Comparison of ENCODE assay signal across 16 mouse cellular contexts in the genomic region with DNA sequence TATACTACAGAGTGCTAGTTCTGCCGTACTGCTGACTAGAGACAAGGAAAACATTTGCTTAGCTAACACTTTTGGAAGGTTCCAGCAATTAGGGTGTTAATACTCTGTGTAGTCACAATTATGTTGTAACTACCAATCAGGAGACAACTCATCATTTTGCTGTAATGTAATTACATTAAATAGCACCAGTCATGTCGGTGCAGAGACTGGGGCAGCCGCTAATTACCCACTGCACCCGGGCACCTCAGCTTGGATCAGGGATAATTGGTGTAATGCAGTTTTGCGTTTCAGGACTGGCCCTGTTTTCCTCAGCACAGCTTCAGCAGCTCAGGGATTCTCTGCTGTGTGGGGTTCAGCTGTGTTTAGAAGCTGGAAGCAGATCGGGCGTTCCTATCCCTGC. TPM values are rescaled to one million over a fixed set of nuclear protein-coding genes. Genes with fewer than 3 reads are reported as not detected.
DNase-seq lines count a peak whose midpoint lies in the region; ATAC-seq and TF ChIP-seq lines count a peak whose summit lies in the region.
"Had no signal": no experiment of that assay in that cellular context is flagged by ENCODE, and none has a peak within 500 bp of the region (broad histone marks: within the 10 kb centered on the region; RNA-seq: fewer than 3 reads in every experiment).

No protein-coding gene starts in this region.

- WGBS in hindbrain, embryonic 12.5 days: 65% methylated on average over 7 of the region's 7 CpGs
- WGBS in hindbrain, embryonic 11.5 days: 69% methylated on average over 7 of the region's 7 CpGs
- 20% methylated on average over 7 of the region's 7 CpGs for WGBS in embryonic facial prominence, embryonic 14.5 days
- 51% methylated on average over 7 of the region's 7 CpGs for WGBS in hindbrain, postnatal 0 days

- H3K9me3 ChIP-seq in hindbrain, embryonic 12.5 days (replicated peaks): no peaks in the 10 kb centered on the region
- H3K9me3 ChIP-seq in hindbrain, embryonic 11.5 days (ENCODE audit: control insufficient read depth, low read length): no peaks in the 10 kb centered on the region
- H3K9me3 ChIP-seq in embryonic facial prominence, embryonic 14.5 days (ENCODE audit: control insufficient read depth, low read length): no peaks in the 10 kb centered on the region
- no peaks in the 10 kb centered on the region for H3K9me3 ChIP-seq in hindbrain, postnatal 0 days (ENCODE audit: low read length)
- H3K9me3 ChIP-seq: heart, embryonic 10.5 days had no signal

- no peaks in the 10 kb centered on the region for H3K27me3 ChIP-seq in hindbrain, embryonic 12.5 days
- no peaks in the 10 kb centered on the region for H3K27me3 ChIP-seq in hindbrain, embryonic 11.5 days (ENCODE audit: control insufficient read depth, insufficient read depth, low read length)
- H3K27me3 ChIP-seq in embryonic facial prominence, embryonic 14.5 days (replicated peaks; ENCODE audit: control insufficient read depth, insufficient read depth, low read length): no peaks in the 10 kb centered on the region
- no peaks in the 10 kb centered on the region for H3K27me3 ChIP-seq in hindbrain, postnatal 0 days (ENCODE audit: insufficient read depth, low read length)

- no peak overlapping the region for H3K27ac ChIP-seq in hindbrain, embryonic 12.5 days
- no peak overlapping the region for H3K27ac ChIP-seq in hindbrain, embryonic 11.5 days (ENCODE audit: low read depth, low read length)
- no peak overlapping the region for H3K27ac ChIP-seq in embryonic facial prominence, embryonic 14.5 days (replicated peaks; ENCODE audit: low read depth, low read length)
- no peak overlapping the region for H3K27ac ChIP-seq in hindbrain, postnatal 0 days
- H3K27ac ChIP-seq: heart, embryonic 10.5 days; layer of hippocampus, adult 2 months had no signal

- H3K9ac ChIP-seq in hindbrain, embryonic 12.5 days: no peak overlapping the region
- no peak overlapping the region for H3K9ac ChIP-seq in hindbrain, embryonic 11.5 days (ENCODE audit: low read depth, low read length)
- H3K9ac ChIP-seq in embryonic facial prominence, embryonic 14.5 days (ENCODE audit: low read depth, low read length): no peak overlapping the region
- no peak overlapping the region for H3K9ac ChIP-seq in hindbrain, postnatal 0 days (replicated peaks; ENCODE audit: low read length)

- TF ChIP-seq CTCF in hindbrain, postnatal 0 days (IDR thresholded peaks at IDR 0.05; ENCODE audit: low read depth): no peak

- ATAC-seq in hindbrain, embryonic 12.5 days (ENCODE audit: low FRiP score): 0 out of 2 replicates have a peak, but pooled peaks have one; percentile 29
- ATAC-seq in hindbrain, embryonic 11.5 days (ENCODE audit: low FRiP score): no peak
- ATAC-seq in embryonic facial prominence, embryonic 14.5 days (ENCODE audit: low read depth): peak; percentile 79
- ATAC-seq in hindbrain, postnatal 0 days: 0 out of 2 replicates have a peak, but pooled peaks have one; percentile 35
- no peak for ATAC-seq in activated CD4-positive, CD25-positive, alpha-beta regulatory T cell, adult 4 months

- H3K4me2 ChIP-seq in hindbrain, embryonic 12.5 days (replicated peaks): no peak overlapping the region
- H3K4me2 ChIP-seq in hindbrain, embryonic 11.5 days (replicated peaks; ENCODE audit: low read depth, low read length): no peak overlapping the region
- 0 out of 2 replicates have a peak overlapping the region, but pooled peaks have one; percentile 23 for H3K4me2 ChIP-seq in embryonic facial prominence, embryonic 14.5 days (ENCODE audit: low read depth, low read length)
- no peak overlapping the region for H3K4me2 ChIP-seq in hindbrain, postnatal 0 days (ENCODE audit: low read depth, low read length)

- no peak for DNase-seq in hindbrain, embryonic 11.5 days (ENCODE audit: low spot score)
- DNase-seq in embryonic facial prominence, embryonic 14.5 days (ENCODE audit: low spot score): peak; percentile 50
- peak; percentile 34 for DNase-seq in hindbrain, postnatal 0 days (ENCODE audit: low spot score)
- peak; percentile 82 for DNase-seq in retina, embryonic 14.5 days (ENCODE audit: low spot score)
- DNase-seq in left cerebral cortex, postnatal 10 days (ENCODE audit: extremely low spot score in 1 of 2, low spot score in 2 of 2): no peak
- DNase-seq in layer of hippocampus, postnatal 36 days: no peak
- DNase-seq: B cell, adult 2 months; cerebellum, adult 9-11 months; heart, postnatal 36 days; kidney, adult 9 months; lung, adult 2 months; right cerebral cortex, postnatal 14 days had no signal

- intact Hi-C loops in left cerebral cortex, postnatal 10 days (cut with DNase I): no loop called here

- no peaks in the 10 kb centered on the region for H3K36me3 ChIP-seq in hindbrain, embryonic 12.5 days
- H3K36me3 ChIP-seq in hindbrain, embryonic 11.5 days (ENCODE audit: control insufficient read depth, insufficient read depth, low read length): no peaks in the 10 kb centered on the region
- H3K36me3 ChIP-seq in embryonic facial prominence, embryonic 14.5 days (ENCODE audit: control insufficient read depth, insufficient read depth, low read length): no peaks in the 10 kb centered on the region
- no peaks in the 10 kb centered on the region for H3K36me3 ChIP-seq in hindbrain, postnatal 0 days (ENCODE audit: insufficient read depth, low read length)
- H3K36me3 ChIP-seq: heart, embryonic 10.5 days had no signal

- no peaks in the 10 kb centered on the region for H3K4me1 ChIP-seq in hindbrain, embryonic 12.5 days
- no peaks in the 10 kb centered on the region for H3K4me1 ChIP-seq in hindbrain, embryonic 11.5 days (replicated peaks; ENCODE audit: control insufficient read depth, insufficient read depth, low read length)
- H3K4me1 ChIP-seq in embryonic facial prominence, embryonic 14.5 days (ENCODE audit: control insufficient read depth, insufficient read depth, low read length): no peaks in the 10 kb centered on the region; the same call in 1 of the 2 replicates
- no peaks in the 10 kb centered on the region for H3K4me1 ChIP-seq in hindbrain, postnatal 0 days (ENCODE audit: insufficient read depth, low read length)
- H3K4me1 ChIP-seq: heart, embryonic 10.5 days had no signal

- H3K4me3 ChIP-seq in hindbrain, embryonic 12.5 days: no peak overlapping the region
- H3K4me3 ChIP-seq in hindbrain, embryonic 11.5 days (ENCODE audit: low read depth, low read length): no peak overlapping the region
- no peak overlapping the region for H3K4me3 ChIP-seq in embryonic facial prominence, embryonic 14.5 days (ENCODE audit: low read depth, low read length)
- H3K4me3 ChIP-seq in hindbrain, postnatal 0 days (ENCODE audit: low read length): no peak overlapping the region
- H3K4me3 ChIP-seq: heart, embryonic 10.5 days; layer of hippocampus, adult 2 months had no signal

RNA-seq across cellular contexts. Expression of a gene that starts 46.1 kb away (rescaled TPM):
- 171 and 173 TPM in 2 replicates for polyA plus RNA-seq in hindbrain, embryonic 12.5 days (2016; fragmentation: Nextera tagmentation; extraction: Ambion mirVana)
- 214 and 241 TPM in 2 replicates for polyA plus RNA-seq in hindbrain, embryonic 11.5 days (2014; fragmentation: Nextera tagmentation; extraction: Ambion mirVana)
- 139 and 150 TPM in 2 replicates for polyA plus RNA-seq in embryonic facial prominence, embryonic 14.5 days (2014; fragmentation: Nextera tagmentation; extraction: Ambion mirVana)
- 57.6 and 68.5 TPM in 2 replicates for total RNA-seq in hindbrain, postnatal 0 days (2014; rRNA removed)
- 75.1 and 77.7 TPM in 2 replicates for polyA plus RNA-seq in hindbrain, postnatal 0 days (2015; fragmentation: Nextera tagmentation; extraction: Ambion mirVana)
- 10 to 100 TPM; 43.7 to 44.7 TPM for total RNA-seq in left cerebral cortex, postnatal 10 days (2021)
- 10 to 100 TPM; 65.6 to 66.3 TPM for total RNA-seq in layer of hippocampus, postnatal 36 days (2021)
- polyA plus RNA-seq in activated CD4-positive, CD25-positive, alpha-beta regulatory T cell, adult 4 months (2017; shearing (Covaris generic)): 100 to 1,000 TPM; 104 to 109 TPM

Comparison
In these comparisons a context has a peak if more than half of its experiments do, and no peak if none do; other contexts are left out.
1. ATAC-seq: peak in hindbrain, embryonic 12.5 days (single experiment), embryonic facial prominence, embryonic 14.5 days (single experiment) and hindbrain, postnatal 0 days (single experiment); none in hindbrain, embryonic 11.5 days (single experiment) and activated CD4-positive, CD25-positive, alpha-beta regulatory T cell, adult 4 months (single experiment).
2. DNase-seq: peak in embryonic facial prominence, embryonic 14.5 days (single experiment), hindbrain, postnatal 0 days (single experiment) and retina, embryonic 14.5 days (single experiment); none in hindbrain, embryonic 11.5 days (single experiment), left cerebral cortex, postnatal 10 days (0 of 2) and layer of hippocampus, postnatal 36 days (0 of 2).